In the genomic region with DNA sequence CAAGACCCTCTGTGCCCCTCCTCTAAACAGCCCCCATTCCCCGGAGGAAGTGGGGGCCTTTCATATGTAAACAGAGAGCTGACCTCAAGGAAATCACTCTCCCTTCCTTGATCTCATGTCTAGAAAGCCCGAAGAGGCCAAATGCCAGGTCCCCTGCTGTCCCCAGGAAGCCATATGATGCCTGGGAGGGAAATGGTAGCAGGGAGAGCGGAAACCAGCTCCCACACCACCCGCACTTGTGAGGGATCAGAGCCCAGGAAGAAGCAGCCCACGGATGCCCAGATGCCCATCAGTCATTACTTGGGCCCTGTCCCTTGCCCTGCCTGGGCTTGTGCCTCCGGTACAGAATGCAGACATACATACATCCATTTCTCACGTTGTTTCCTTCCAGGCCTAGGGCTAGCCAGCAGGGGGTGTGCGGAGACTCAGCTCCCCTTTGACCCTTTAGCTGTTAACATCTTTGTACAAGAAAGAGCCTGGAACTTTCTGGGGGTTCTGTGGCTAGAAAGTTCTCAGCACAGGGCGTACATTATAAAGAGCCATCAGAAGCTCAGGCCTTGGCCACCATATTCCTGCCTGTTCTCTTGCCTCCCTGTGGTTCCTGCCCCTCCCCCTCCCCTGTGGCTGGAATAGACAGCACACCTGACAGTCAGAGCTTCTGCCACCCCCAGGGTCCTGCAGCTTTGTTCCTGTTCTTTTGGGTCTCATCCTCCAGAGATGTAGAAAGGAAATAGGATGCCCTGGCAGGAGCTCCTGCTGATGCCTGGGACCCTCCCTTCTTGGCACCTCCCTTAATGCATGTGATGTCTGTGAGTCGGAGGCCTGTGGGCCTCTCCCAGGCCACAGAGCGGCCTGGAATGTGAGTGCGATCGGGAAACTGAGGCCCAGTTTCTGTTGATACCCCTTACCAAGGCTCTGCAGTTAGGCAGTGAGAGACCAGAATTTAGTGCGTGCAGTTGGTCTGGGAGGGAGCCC, we compare ENCODE assay signal across 8 mouse cellular contexts.
DNase-seq lines count a peak whose midpoint lies in the region; ATAC-seq and TF ChIP-seq lines count a peak whose summit lies in the region.

No protein-coding gene starts in this region.

- no peaks in the 10 kb centered on the region for H3K36me3 ChIP-seq in CH12.LX (replicated peaks in 1 of 2; ENCODE audit: control insufficient read depth in 1 of 2, insufficient read depth in 1 of 2, low read length in 1 of 2)
- no peaks in the 10 kb centered on the region for H3K36me3 ChIP-seq in forebrain, embryonic 14.5 days (ENCODE audit: control insufficient read depth, insufficient read depth, low read length)
- no peaks in the 10 kb centered on the region for H3K36me3 ChIP-seq in lung, embryonic 15.5 days
- no peaks in the 10 kb centered on the region for H3K36me3 ChIP-seq in kidney, embryonic 16.5 days (ENCODE audit: insufficient read depth, low read length)

- DNase-seq in cerebellum, adult 9-10 months, result peak; percentile 61
- no peak for DNase-seq in cerebellum, adult 8-10 months
- no peak for DNase-seq in CH12.LX (ENCODE audit: extremely low read depth)
- no peak for DNase-seq in forebrain, embryonic 14.5 days (ENCODE audit: low spot score)
- no peak for DNase-seq in spleen, adult 18-20 months

- TF ChIP-seq POLR2A in CH12.LX (IDR thresholded peaks at IDR 0.05; ENCODE audit: low read depth, low read length), result no peak

- TF ChIP-seq CTCF in CH12.LX (conservative IDR thresholded peaks at IDR 0.05 in 1 of 2, IDR thresholded peaks at IDR 0.05 in 1 of 2; ENCODE audit: low read depth in 2 of 2, low read length in 2 of 2), result peak in 1 of 2 experiments; percentile 59; a peak in 2 of 4 replicates

- ATAC-seq in forebrain, embryonic 14.5 days, result no peak
- no peak for ATAC-seq in lung, embryonic 15.5 days (ENCODE audit: borderline replicate concordance, extremely low read depth, low FRiP score, low TSS enrichment)
- no peak for ATAC-seq in kidney, embryonic 16.5 days (ENCODE audit: low FRiP score, low TSS enrichment)
- ATAC-seq in frontal cortex, adult (ENCODE audit: low TSS enrichment), result no peak

- peak; percentile 51 for TF ChIP-seq RAD21 in CH12.LX (IDR thresholded peaks at IDR 0.05; ENCODE audit: low read depth, low read length)

- no peak overlapping the region for H3K27ac ChIP-seq in CH12.LX (ENCODE audit: insufficient read depth, low read depth)
- H3K27ac ChIP-seq in forebrain, embryonic 14.5 days (ENCODE audit: low read depth, low read length), result peak overlapping the region; percentile 44; the same call in 1 of the 2 replicates
- peak overlapping the region; percentile 66 for H3K27ac ChIP-seq in lung, embryonic 15.5 days
- no peak overlapping the region for H3K27ac ChIP-seq in kidney, embryonic 16.5 days (ENCODE audit: low read length)

- dilution Hi-C loops in CH12.LX (cut with MboI; ENCODE audit: extremely low pct_ligation_motif_present, extremely low pct_unique_long_range_greater_than_20kb, low sequenced_read_pairs), result no loop called here

- TF ChIP-seq EP300 in CH12.LX (IDR thresholded peaks at IDR 0.05; ENCODE audit: low read length), result no peak

- no peaks in the 10 kb centered on the region for H3K9me3 ChIP-seq in CH12.LX (replicated peaks; ENCODE audit: low read length)
- no peaks in the 10 kb centered on the region for H3K9me3 ChIP-seq in forebrain, embryonic 14.5 days (replicated peaks; ENCODE audit: control insufficient read depth, low read length)
- no peaks in the 10 kb centered on the region for H3K9me3 ChIP-seq in lung, embryonic 15.5 days
- H3K9me3 ChIP-seq in kidney, embryonic 16.5 days (ENCODE audit: low read length), result no peaks in the 10 kb centered on the region

- no peak overlapping the region for H3K9ac ChIP-seq in CH12.LX (ENCODE audit: insufficient read depth, low read depth)
- H3K9ac ChIP-seq in forebrain, embryonic 14.5 days (ENCODE audit: low read length), result no peak overlapping the region
- H3K9ac ChIP-seq in lung, embryonic 15.5 days, result no peak overlapping the region
- no peak overlapping the region for H3K9ac ChIP-seq in kidney, embryonic 16.5 days (replicated peaks; ENCODE audit: low read length)

- H3K79me2 ChIP-seq in CH12.LX (replicated peaks; ENCODE audit: control insufficient read depth, extremely low read depth, insufficient read depth, poor library complexity, severe bottlenecking), result no peaks in the 10 kb centered on the region

- peak overlapping the region; percentile 13; the same call in 1 of the 2 replicates for H3K4me2 ChIP-seq in CH12.LX (ENCODE audit: insufficient read depth, low read depth, poor library complexity, severe bottlenecking)
- no peak overlapping the region for H3K4me2 ChIP-seq in forebrain, embryonic 14.5 days (ENCODE audit: low read length)
- no peak overlapping the region for H3K4me2 ChIP-seq in lung, embryonic 15.5 days
- H3K4me2 ChIP-seq in kidney, embryonic 16.5 days (replicated peaks; ENCODE audit: low read depth, low read length), result no peak overlapping the region

- H3K27me3 ChIP-seq in CH12.LX (replicated peaks), result peaks cover 22% of the 10 kb centered on the region
- no peaks in the 10 kb centered on the region for H3K27me3 ChIP-seq in forebrain, embryonic 14.5 days (replicated peaks; ENCODE audit: control insufficient read depth, insufficient read depth, low read length)
- no peaks in the 10 kb centered on the region for H3K27me3 ChIP-seq in lung, embryonic 15.5 days
- 0 out of 2 replicates have a peak, but pooled peaks cover 2% of the 10 kb centered on the region for H3K27me3 ChIP-seq in kidney, embryonic 16.5 days (ENCODE audit: insufficient read depth, low read length)

- H3K4me1 ChIP-seq in CH12.LX (ENCODE audit: control insufficient read depth in 1 of 2, insufficient read depth in 2 of 2), result peaks cover 41 to 72% of the 10 kb centered on the region in 2 experiments
- H3K4me1 ChIP-seq in forebrain, embryonic 14.5 days (ENCODE audit: control insufficient read depth, insufficient read depth, low read length), result peaks cover 66% of the 10 kb centered on the region
- H3K4me1 ChIP-seq in lung, embryonic 15.5 days, result peaks cover 47% of the 10 kb centered on the region
- H3K4me1 ChIP-seq in kidney, embryonic 16.5 days (ENCODE audit: insufficient read depth, low read length), result peaks cover 26% of the 10 kb centered on the region

- WGBS in forebrain, embryonic 14.5 days, result 48% methylated on average over 14 of the region's 14 CpGs
- WGBS in lung, embryonic 15.5 days, result 41% methylated on average over 14 of the region's 14 CpGs
- WGBS in kidney, embryonic 16.5 days, result 42% methylated on average over 14 of the region's 14 CpGs

- in situ Hi-C loops in CH12.LX (cut with MboI; ENCODE audit: low pct_ligation_motif_present, low pct_unique_long_range_greater_than_20kb, low sequenced_read_pairs), result loop anchor here (5.0 kb wide), 2 partner anchors 84 to 129 kb away; no protein-coding TSS in a partner anchor

- H3K4me3 ChIP-seq in CH12.LX (replicated peaks in 1 of 3; ENCODE audit: low read depth in 2 of 3, low read length in 2 of 3, poor library complexity in 1 of 3), result no peak overlapping the region
- H3K4me3 ChIP-seq in forebrain, embryonic 14.5 days (ENCODE audit: low read depth, low read length), result no peak overlapping the region
- no peak overlapping the region for H3K4me3 ChIP-seq in lung, embryonic 15.5 days
- H3K4me3 ChIP-seq in kidney, embryonic 16.5 days (ENCODE audit: low read length), result no peak overlapping the region

TF ChIP-seq in CH12.LX, 34 proteins besides CTCF, POLR2A, EP300 and RAD21:
- TF ChIP-seq ETS1 (conservative IDR thresholded peaks at IDR 0.05; ENCODE audit: low read depth, low read length) (no peak), TCF12 (IDR thresholded peaks at IDR 0.05; ENCODE audit: low read depth, low read length) (no peak), MAZ (IDR thresholded peaks at IDR 0.05; ENCODE audit: low read depth, low read length) (peak; percentile 44; the same call in 1 of the 2 replicates), MYC (IDR thresholded peaks at IDR 0.05; ENCODE audit: low read depth, low read length) (no peak), BHLHE40 (IDR thresholded peaks at IDR 0.05; ENCODE audit: low read depth, low read length) (no peak), SMC3 (IDR thresholded peaks at IDR 0.05; ENCODE audit: low read depth, low read length) (peak; percentile 71), ZMIZ1 (IDR thresholded peaks at IDR 0.05; ENCODE audit: low read depth, low read length) (0 out of 2 replicates have a peak, but pooled peaks have one; percentile 31)

Comparison
In these comparisons a context has a peak if more than half of its experiments do, and no peak if none do; other contexts are left out.
1. H3K27ac ChIP-seq: peak in forebrain, embryonic 14.5 days (single experiment) and lung, embryonic 15.5 days (single experiment); none in CH12.LX (single experiment) and kidney, embryonic 16.5 days (single experiment).